Mouse (Mus musculus) spleen, adult 18-20 months (tissue): ENCODE data around the gene Gm4881.

Experiments used
- DNase-seq, 2 experiments: peaks; one replicate each; pipeline ENCODE4 v3.0.0; 2022; ENCODE audit warnings: mixed read lengths in 2 of 2

Gene Gm4881

GRCm38 (mm10) chr7:24892125-24892583, 52.1 kb downstream of the Gm4881 start:
- DNase-seq: no peak

- DNase-seq: no peak
Observed at GRCm38 (mm10) chr7:24891241-24892124, 52.8 kb downstream of the Gm4881 start.

GRCm38 (mm10) chr7:24890281-24891216, 53.7 kb downstream of the Gm4881 start:
- DNase-seq: peak; percentile 56 to 66

GRCm38 (mm10) chr7:24889431-24890220, 54.7 kb downstream of the Gm4881 start:
- DNase-seq: no peak

- no peak for DNase-seq
Observed at GRCm38 (mm10) chr7:24887096-24887495, 57.2 kb downstream of the Gm4881 start.

GRCm38 (mm10) chr7:24886308-24886633, 58.0 kb downstream of the Gm4881 start:
- DNase-seq: no peak

GRCm38 (mm10) chr7:24885468-24886307, 58.6 kb downstream of the Gm4881 start:
- no peak for DNase-seq

- no peak for DNase-seq
Observed at GRCm38 (mm10) chr7:24884693-24885291, 59.5 kb downstream of the Gm4881 start.

GRCm38 (mm10) chr7:24883896-24884692, 60.2 kb downstream of the Gm4881 start, which contains the start of gene Rps19:
Gene Rps19 (plus strand): TSS chr7:24884371.
- DNase-seq: peak; percentile 94 to 97

- DNase-seq: no peak
Observed at GRCm38 (mm10) chr7:24882416-24883199, 61.7 kb downstream of the Gm4881 start.

GRCm38 (mm10) chr7:24879620-24880019, 64.7 kb downstream of the Gm4881 start:
- no peak for DNase-seq

GRCm38 (mm10) chr7:24877588-24877987, 66.7 kb downstream of the Gm4881 start:
- no peak for DNase-seq
